Mouse (Mus musculus): ENCODE results near the gene Trub1. TPM values are rescaled to one million over a fixed set of nuclear protein-coding genes. Genes with fewer than 3 reads are reported as not detected.
A peak's percentile ranks its signal among the peaks of the same experiment; 100 is the strongest.

Gene Trub1
- polyA plus RNA-seq, 1 experiment from 2014 or later: 12.4 TPM

DNA sequence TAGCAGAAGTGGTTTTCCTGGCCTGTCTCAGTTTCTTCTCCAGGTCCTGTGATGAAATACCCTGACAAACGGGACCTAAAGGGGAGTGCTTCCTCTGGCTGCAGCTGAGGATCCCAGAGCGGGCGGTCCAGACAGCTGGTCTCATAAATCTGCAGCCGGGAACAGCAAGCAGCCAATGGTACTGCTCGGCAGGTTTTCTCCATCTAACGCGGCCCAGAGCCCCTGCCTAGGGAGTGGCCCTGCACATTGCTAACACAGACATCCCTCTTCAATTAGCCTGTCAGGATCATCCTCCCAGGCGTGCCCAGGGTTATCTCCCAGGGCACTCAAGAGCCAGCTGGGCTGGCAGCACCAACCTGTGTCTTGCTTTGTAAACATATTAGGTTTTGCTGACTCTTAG lies 38.3 kb downstream of the Trub1 start:
- 49% methylated on average over 8 of the region's 8 CpGs for WGBS
- Histone ChIP-seq H3K9me3 (replicated peaks) (0 out of 2 replicates have a peak, but pooled peaks cover 3% of the 10 kb centered on the region), H3K9ac (no peak overlapping the region), H3K36me3 (0 out of 2 replicates have a peak, but pooled peaks cover 9% of the 10 kb centered on the region), H3K4me2 (no peak overlapping the region), H3K4me3 (no peak overlapping the region), H3K27me3 (replicated peaks) (no peaks in the 10 kb centered on the region), H3K4me1 (replicated peaks) (no peaks in the 10 kb centered on the region), H3K27ac (ENCODE audit: poor library complexity, severe bottlenecking) (no peak overlapping the region)
- ATAC-seq (ENCODE audit: insufficient number of reproducible peaks, low FRiP score): no peak

GRCm38 (mm10) chr19:57494020-57494419 lies 41.3 kb downstream of the Trub1 start:
- H3K9ac ChIP-seq: no peak overlapping the region
- no peaks in the 10 kb centered on the region for H3K36me3 ChIP-seq
- 70% methylated on average over 5 of the region's 5 CpGs for WGBS
- no peak overlapping the region for H3K27ac ChIP-seq (ENCODE audit: poor library complexity, severe bottlenecking)
- H3K9me3 ChIP-seq (replicated peaks): 0 out of 2 replicates have a peak, but pooled peaks cover 3% of the 10 kb centered on the region
- no peak overlapping the region for H3K4me2 ChIP-seq
- H3K4me1 ChIP-seq (replicated peaks): no peaks in the 10 kb centered on the region
- no peaks in the 10 kb centered on the region for H3K27me3 ChIP-seq (replicated peaks)
- ATAC-seq (ENCODE audit: insufficient number of reproducible peaks, low FRiP score): no peak
- no peak overlapping the region for H3K4me3 ChIP-seq

- 0 out of 2 replicates have a peak, but pooled peaks cover 3% of the 10 kb centered on the region for H3K9me3 ChIP-seq (replicated peaks)
- H3K4me3 ChIP-seq: no peak overlapping the region
- no peak for ATAC-seq (ENCODE audit: insufficient number of reproducible peaks, low FRiP score)
- H3K27ac ChIP-seq (ENCODE audit: poor library complexity, severe bottlenecking): no peak overlapping the region
- H3K9ac ChIP-seq: no peak overlapping the region
- 78% methylated on average over 9 of the region's 10 CpGs for WGBS
- H3K4me2 ChIP-seq: no peak overlapping the region
- no peaks in the 10 kb centered on the region for H3K36me3 ChIP-seq
- no peaks in the 10 kb centered on the region for H3K27me3 ChIP-seq (replicated peaks)
- no peaks in the 10 kb centered on the region for H3K4me1 ChIP-seq (replicated peaks)
Measured at GRCm38 (mm10) chr19:57498110-57498743, 45.5 kb downstream of the Trub1 start.

- 61% methylated on average over 6 of the region's 6 CpGs for WGBS
- H3K4me2 ChIP-seq: no peak overlapping the region
- no peak for ATAC-seq (ENCODE audit: insufficient number of reproducible peaks, low FRiP score)
Measured at GRCm38 (mm10) chr19:57498884-57499410, 46.2 kb downstream of the Trub1 start.

DNA sequence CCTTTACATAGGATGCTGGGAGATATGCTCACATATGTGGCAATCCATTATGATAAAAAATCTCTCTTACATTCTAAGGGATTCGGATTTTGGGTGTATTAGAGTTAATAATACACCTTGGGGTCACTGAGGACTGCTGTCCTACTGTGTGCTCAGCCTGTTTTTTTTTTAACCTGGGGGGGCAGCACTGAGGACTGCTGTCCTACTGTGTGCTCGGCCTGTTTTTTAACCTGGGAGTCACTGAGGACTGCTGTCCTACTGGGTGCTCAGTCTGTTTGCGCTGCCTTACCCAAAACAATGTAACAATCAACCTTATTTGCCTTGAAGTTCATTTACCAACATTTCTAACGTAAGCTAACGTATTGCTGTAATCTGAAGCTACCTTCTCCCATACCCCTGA lies 47.5 kb downstream of the Trub1 start:
- H3K27me3 ChIP-seq (replicated peaks): no peaks in the 10 kb centered on the region
- WGBS: 90% methylated on average over 5 of the region's 5 CpGs
- no peak overlapping the region for H3K9ac ChIP-seq
- no peaks in the 10 kb centered on the region for H3K36me3 ChIP-seq
- ATAC-seq (ENCODE audit: insufficient number of reproducible peaks, low FRiP score): no peak
- no peak overlapping the region for H3K27ac ChIP-seq (ENCODE audit: poor library complexity, severe bottlenecking)
- H3K4me1 ChIP-seq (replicated peaks): no peaks in the 10 kb centered on the region
- H3K4me3 ChIP-seq: no peak overlapping the region
- H3K9me3 ChIP-seq (replicated peaks): no peaks in the 10 kb centered on the region
- no peak overlapping the region for H3K4me2 ChIP-seq

More at GRCm38 (mm10) chr19:57498884-57499410, 46.2 kb downstream of the Trub1 start:
- H3K9ac ChIP-seq: no peak overlapping the region
- H3K36me3 ChIP-seq: no peaks in the 10 kb centered on the region
- no peak overlapping the region for H3K27ac ChIP-seq (ENCODE audit: poor library complexity, severe bottlenecking)
- 0 out of 2 replicates have a peak, but pooled peaks cover 3% of the 10 kb centered on the region for H3K9me3 ChIP-seq (replicated peaks)
- no peaks in the 10 kb centered on the region for H3K27me3 ChIP-seq (replicated peaks)
- no peaks in the 10 kb centered on the region for H3K4me1 ChIP-seq (replicated peaks)
- H3K4me3 ChIP-seq: no peak overlapping the region

DNA sequence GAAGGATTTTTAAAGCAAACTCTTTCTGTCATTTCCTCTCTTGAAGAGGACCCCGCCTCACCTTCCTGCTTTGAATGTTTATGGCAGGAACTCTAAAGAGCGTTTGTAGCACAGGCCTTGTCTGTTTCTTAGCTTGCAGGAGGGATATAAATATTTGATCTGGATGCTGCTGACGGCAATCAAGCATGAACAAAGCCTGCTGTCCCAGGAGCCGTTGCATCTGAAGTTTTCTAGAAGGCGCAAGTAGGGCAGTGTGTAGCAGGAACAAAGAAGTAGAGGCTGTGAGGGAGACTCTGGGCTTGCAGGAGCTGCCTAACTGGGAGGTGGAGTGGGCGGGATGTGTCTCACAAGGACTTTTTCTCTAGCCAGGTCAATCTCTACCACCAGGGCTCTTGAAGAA lies 50.4 kb downstream of the Trub1 start:
- Histone ChIP-seq H3K9me3 (replicated peaks) (no peaks in the 10 kb centered on the region), H3K9ac (no peak overlapping the region), H3K4me1 (replicated peaks) (no peaks in the 10 kb centered on the region), H3K27ac (ENCODE audit: poor library complexity, severe bottlenecking) (no peak overlapping the region), H3K4me2 (no peak overlapping the region), H3K27me3 (replicated peaks) (no peaks in the 10 kb centered on the region), H3K36me3 (no peaks in the 10 kb centered on the region), H3K4me3 (no peak overlapping the region)
- no peak for ATAC-seq (ENCODE audit: insufficient number of reproducible peaks, low FRiP score)
- WGBS: 71% methylated on average over 6 of the region's 6 CpGs

DNA sequence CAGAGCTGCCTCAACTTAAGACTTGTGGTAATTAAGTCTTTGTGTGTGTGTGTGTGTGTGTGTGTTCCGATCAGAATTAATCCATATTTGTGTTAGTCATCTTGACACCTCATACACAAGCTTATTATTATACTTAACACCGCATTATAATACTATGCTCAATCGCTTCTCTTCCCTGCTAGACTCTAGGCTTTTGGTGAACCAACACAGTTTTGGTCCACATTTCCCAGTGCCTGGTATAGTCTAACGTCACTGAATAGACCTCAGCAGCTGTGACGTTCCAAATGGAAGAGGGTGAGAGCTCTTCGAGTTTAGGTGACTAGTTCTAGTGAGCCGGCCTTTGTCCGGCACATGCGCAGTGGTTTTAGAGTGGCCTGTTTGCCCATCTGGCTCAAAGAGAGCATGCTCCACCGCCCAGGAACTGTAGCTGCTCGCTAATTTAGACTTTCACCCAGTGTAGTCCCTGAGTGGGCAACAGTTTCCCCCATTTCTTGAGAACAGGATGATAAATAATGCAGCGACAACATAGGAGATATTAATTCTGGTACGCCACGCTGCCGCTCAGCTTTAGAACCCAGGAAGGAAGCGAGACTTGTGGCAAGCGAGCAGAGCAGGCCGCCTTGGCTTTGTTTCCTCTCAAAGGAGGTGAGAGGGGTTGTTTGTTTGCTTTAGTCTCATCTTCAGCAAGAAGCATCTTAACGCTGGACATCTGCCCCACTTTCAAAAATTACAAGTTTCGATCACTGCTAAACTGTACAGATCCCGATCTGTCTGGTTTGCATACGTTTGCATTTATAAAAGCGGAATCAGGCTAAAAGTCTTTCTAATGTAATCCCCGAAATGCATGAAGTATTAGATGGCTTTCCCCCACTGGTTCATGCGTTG lies 52.6 kb downstream of the Trub1 start:
- no peaks in the 10 kb centered on the region for H3K36me3 ChIP-seq
- 86% methylated on average over 25 of the region's 25 CpGs for WGBS
- H3K27me3 ChIP-seq (replicated peaks): no peaks in the 10 kb centered on the region
- ATAC-seq (ENCODE audit: insufficient number of reproducible peaks, low FRiP score): no peak
- H3K4me2 ChIP-seq: no peak overlapping the region
- no peak overlapping the region for H3K27ac ChIP-seq (ENCODE audit: poor library complexity, severe bottlenecking)
- no peak overlapping the region for H3K4me3 ChIP-seq
- no peaks in the 10 kb centered on the region for H3K9me3 ChIP-seq (replicated peaks)
- H3K9ac ChIP-seq: no peak overlapping the region
- H3K4me1 ChIP-seq (replicated peaks): peaks cover 8% of the 10 kb centered on the region

- 46% methylated on average over 5 of the region's 5 CpGs for WGBS
- no peak overlapping the region for H3K4me3 ChIP-seq
- no peaks in the 10 kb centered on the region for H3K36me3 ChIP-seq
- no peak overlapping the region for H3K4me2 ChIP-seq
- H3K27me3 ChIP-seq (replicated peaks): no peaks in the 10 kb centered on the region
- no peak for ATAC-seq (ENCODE audit: insufficient number of reproducible peaks, low FRiP score)
- H3K9me3 ChIP-seq (replicated peaks): no peaks in the 10 kb centered on the region
- H3K4me1 ChIP-seq (replicated peaks): peaks cover 15% of the 10 kb centered on the region
- H3K27ac ChIP-seq (ENCODE audit: poor library complexity, severe bottlenecking): no peak overlapping the region
- H3K9ac ChIP-seq: no peak overlapping the region
Measured at GRCm38 (mm10) chr19:57506591-57506990, 53.9 kb downstream of the Trub1 start.

GRCm38 (mm10) chr19:57508261-57508788 lies 55.6 kb downstream of the Trub1 start:
- Histone ChIP-seq H3K36me3 (no peaks in the 10 kb centered on the region), H3K4me3 (no peak overlapping the region), H3K9ac (no peak overlapping the region), H3K27me3 (replicated peaks) (no peaks in the 10 kb centered on the region), H3K4me1 (replicated peaks) (peaks cover 15% of the 10 kb centered on the region), H3K27ac (ENCODE audit: poor library complexity, severe bottlenecking) (no peak overlapping the region), H3K9me3 (replicated peaks) (no peaks in the 10 kb centered on the region), H3K4me2 (no peak overlapping the region)
- no peak for ATAC-seq (ENCODE audit: insufficient number of reproducible peaks, low FRiP score)
- 83% methylated on average over 11 of the region's 11 CpGs for WGBS

GRCm38 (mm10) chr19:57509758-57510319 lies 57.1 kb downstream of the Trub1 start:
- Histone ChIP-seq H3K9me3 (replicated peaks) (no peaks in the 10 kb centered on the region), H3K9ac (no peak overlapping the region), H3K4me1 (replicated peaks) (peaks cover 15% of the 10 kb centered on the region), H3K36me3 (no peaks in the 10 kb centered on the region), H3K4me2 (peak overlapping the region; percentile 50), H3K27me3 (replicated peaks) (no peaks in the 10 kb centered on the region), H3K27ac (ENCODE audit: poor library complexity, severe bottlenecking) (peak overlapping the region; percentile 59), H3K4me3 (no peak overlapping the region)
- peak; percentile 72 for ATAC-seq (ENCODE audit: insufficient number of reproducible peaks, low FRiP score)
- 43% methylated on average over 14 of the region's 14 CpGs for WGBS

DNA sequence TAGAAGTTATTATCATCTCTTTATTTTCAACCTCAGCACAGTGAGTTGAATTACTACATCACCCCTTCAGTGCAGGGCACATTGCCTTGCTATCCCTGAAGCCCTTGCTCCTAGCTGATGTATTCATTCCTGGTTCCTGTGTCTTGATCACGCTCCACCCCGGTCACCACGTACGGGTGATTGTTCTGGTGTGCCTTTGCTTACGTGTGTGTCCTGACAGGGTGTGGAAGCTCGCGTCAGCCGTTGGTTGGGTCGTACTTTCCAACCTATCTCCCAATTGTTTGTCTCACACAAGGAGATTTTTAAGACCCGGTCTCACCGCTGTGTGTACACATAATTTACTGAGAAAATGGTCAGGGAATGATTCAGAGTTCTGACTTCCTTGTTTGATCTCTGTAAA lies 58.1 kb downstream of the Trub1 start:
- no peak overlapping the region for H3K4me2 ChIP-seq
- no peaks in the 10 kb centered on the region for H3K27me3 ChIP-seq (replicated peaks)
- 0 out of 2 replicates have a peak overlapping the region, but pooled peaks have one; percentile 59 for H3K27ac ChIP-seq (ENCODE audit: poor library complexity, severe bottlenecking)
- peaks cover 15% of the 10 kb centered on the region for H3K4me1 ChIP-seq (replicated peaks)
- WGBS: 88% methylated on average over 11 of the region's 11 CpGs
- no peak overlapping the region for H3K4me3 ChIP-seq
- ATAC-seq (ENCODE audit: insufficient number of reproducible peaks, low FRiP score): no peak
- H3K9ac ChIP-seq: no peak overlapping the region
- H3K36me3 ChIP-seq: no peaks in the 10 kb centered on the region
- H3K9me3 ChIP-seq (replicated peaks): no peaks in the 10 kb centered on the region
